Mouse (Mus musculus) neural tube, embryonic 15.5 days (tissue): ENCODE data around the gene Slc25a21. TPM values are rescaled to one million over a fixed set of nuclear protein-coding genes. Genes with fewer than 3 reads are reported as not detected.

Source experiments
- ATAC-seq: fragments of 200-750 bp; cut with Nextera tagmentation; 2 replicates; pipeline ENCODE4 v1.8.0; 2017; ENCODE audit warnings: mild to moderate bottlenecking, moderate TSS enrichment, moderate library complexity; ENCODE audit not compliant: low FRiP score
- H3K27ac ChIP-seq: fragments of 300-500 bp; sonication (generic); replicated peaks from 2 replicates; pipeline ENCODE4 v1.5.1; 2015; ENCODE audit warnings: mild to moderate bottlenecking, inconsistent platforms
- H3K27me3 ChIP-seq: fragments of 300-500 bp; sonication (generic); replicated peaks from 2 replicates; pipeline ENCODE4 v1.6.1; 2015; ENCODE audit warnings: inconsistent platforms
- H3K36me3 ChIP-seq: fragments of 300-500 bp; sonication (generic); 2 replicates; pipeline ENCODE4 v1.6.1; 2015; ENCODE audit warnings: inconsistent platforms
- H3K4me1 ChIP-seq: fragments of 300-500 bp; sonication (generic); 2 replicates; pipeline ENCODE4 v1.6.1; 2015; ENCODE audit warnings: inconsistent platforms
- H3K4me2 ChIP-seq: fragments of 300-500 bp; sonication (generic); 2 replicates; pipeline ENCODE4 v1.6.1; 2015; ENCODE audit warnings: inconsistent platforms, mild to moderate bottlenecking, moderate library complexity
- H3K4me3 ChIP-seq: fragments of 300-500 bp; sonication (generic); replicated peaks from 2 replicates; pipeline ENCODE4 v1.5.1; 2015; ENCODE audit warnings: mild to moderate bottlenecking, inconsistent platforms
- H3K9ac ChIP-seq: fragments of 300-500 bp; sonication (generic); replicated peaks from 2 replicates; pipeline ENCODE4 v1.6.1; 2015; ENCODE audit warnings: mild to moderate bottlenecking, inconsistent platforms
- H3K9me3 ChIP-seq: fragments of 300-500 bp; sonication (generic); replicated peaks from 2 replicates; pipeline ENCODE4 v1.6.1; 2016; ENCODE audit warnings: inconsistent platforms
- WGBS: fragments of 180-500 bp; shearing (Covaris S2); methylation state at CpG from one replicate; pipeline ENCODE4 v1.1.7; 2015; ENCODE audit warnings: mixed read lengths; 5-methylcytosine and 5-hydroxymethylcytosine counted together
- polyA plus RNA-seq: library from polyadenylated mRNA; unstranded; fragments of >200 nt; fragmentation: Nextera tagmentation; extraction: Ambion mirVana; gene quantifications from 2 replicates; pipeline ENCODE4 v1.2.1, GENCODE M21; 2015

The Slc25a21 gene
- polyA plus RNA-seq, 1 experiment from 2014 or later = 0.14 TPM

DNA sequence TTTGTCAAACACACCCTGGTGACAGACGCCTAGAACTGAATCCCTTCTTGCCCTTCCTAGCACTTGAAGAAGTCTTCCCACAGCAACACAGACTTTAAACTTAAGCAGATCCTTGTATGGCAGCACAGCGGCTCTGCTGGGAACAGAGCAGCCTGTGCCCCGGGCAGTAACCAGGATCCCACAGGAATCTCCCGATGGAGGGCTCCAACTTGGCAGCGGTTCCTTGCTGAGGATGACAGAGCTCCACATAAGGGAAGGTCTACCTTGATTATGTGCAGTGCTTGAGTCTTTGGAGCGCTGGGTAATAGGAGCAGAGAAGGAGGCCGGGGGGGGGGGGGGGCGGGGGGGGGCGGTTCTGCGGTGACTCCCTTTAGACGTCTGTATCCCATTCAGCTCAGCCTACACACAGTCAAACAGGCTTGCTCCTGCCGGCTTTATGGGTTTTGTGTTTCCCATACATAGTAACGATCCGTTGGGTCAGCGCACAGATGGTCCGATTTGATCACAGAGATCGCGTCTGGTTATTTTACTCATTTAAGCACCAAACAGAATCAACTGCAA, 215.1 kb downstream of the Slc25a21 start:
- 75% methylated on average over 15 of the region's 18 CpGs for WGBS
- Histone ChIP-seq H3K9ac (no peak overlapping the region), H3K4me3 (no peak overlapping the region), H3K27me3 (peaks cover 8% of the 10 kb centered on the region), H3K36me3 (no peaks in the 10 kb centered on the region), H3K9me3 (no peaks in the 10 kb centered on the region), H3K4me1 (no peaks in the 10 kb centered on the region), H3K4me2 (no peak overlapping the region), H3K27ac (no peak overlapping the region)
- no peak; the same call in 1 of the 2 replicates for ATAC-seq

GRCm38 (mm10) chr12:56975256-56975655, 222.0 kb downstream of the Slc25a21 start:
- Histone ChIP-seq H3K4me2 (no peak overlapping the region), H3K36me3 (no peaks in the 10 kb centered on the region), H3K4me1 (no peaks in the 10 kb centered on the region), H3K9me3 (no peaks in the 10 kb centered on the region), H3K9ac (no peak overlapping the region), H3K27me3 (no peaks in the 10 kb centered on the region), H3K4me3 (no peak overlapping the region), H3K27ac (no peak overlapping the region)
- ATAC-seq = no peak
- WGBS = 95% methylated on average over 6 of the region's 6 CpGs

GRCm38 (mm10) chr12:56963236-56963635, 234.0 kb downstream of the Slc25a21 start:
- H3K9me3 ChIP-seq = no peaks in the 10 kb centered on the region
- H3K4me2 ChIP-seq = no peak overlapping the region
- 78% methylated on average over 4 of the region's 4 CpGs for WGBS

GRCm38 (mm10) chr12:56959230-56960051, 237.8 kb downstream of the Slc25a21 start:
- ATAC-seq = no peak
- Histone ChIP-seq H3K4me1 (peaks cover 4% of the 10 kb centered on the region), H3K9me3 (no peaks in the 10 kb centered on the region), H3K4me3 (no peak overlapping the region), H3K36me3 (no peaks in the 10 kb centered on the region), H3K27ac (no peak overlapping the region), H3K4me2 (peak overlapping the region; percentile 29), H3K27me3 (no peaks in the 10 kb centered on the region), H3K9ac (no peak overlapping the region)
- WGBS = 20% methylated on average over 9 of the region's 9 CpGs

More at GRCm38 (mm10) chr12:56963236-56963635, 234.0 kb downstream of the Slc25a21 start:
- H3K9ac ChIP-seq = no peak overlapping the region
- H3K4me3 ChIP-seq = no peak overlapping the region
- H3K36me3 ChIP-seq = no peaks in the 10 kb centered on the region
- no peak overlapping the region for H3K27ac ChIP-seq
- peaks cover 4% of the 10 kb centered on the region for H3K4me1 ChIP-seq
- ATAC-seq = no peak
- H3K27me3 ChIP-seq = no peaks in the 10 kb centered on the region

GRCm38 (mm10) chr12:56958244-56958643, 239.0 kb downstream of the Slc25a21 start:
- Histone ChIP-seq H3K36me3 (no peaks in the 10 kb centered on the region), H3K4me3 (no peak overlapping the region), H3K4me2 (no peak overlapping the region), H3K27me3 (no peaks in the 10 kb centered on the region), H3K4me1 (peaks cover 4% of the 10 kb centered on the region), H3K27ac (no peak overlapping the region), H3K9ac (no peak overlapping the region), H3K9me3 (no peaks in the 10 kb centered on the region)
- 45% methylated on average over 11 of the region's 11 CpGs for WGBS
- no peak for ATAC-seq

- H3K4me3 ChIP-seq = no peak overlapping the region
- ATAC-seq = no peak
- no peaks in the 10 kb centered on the region for H3K9me3 ChIP-seq
- H3K27ac ChIP-seq = no peak overlapping the region
- no peak overlapping the region for H3K4me2 ChIP-seq
- WGBS = 25% methylated on average over 11 of the region's 11 CpGs
- H3K4me1 ChIP-seq = no peaks in the 10 kb centered on the region
- H3K36me3 ChIP-seq = no peaks in the 10 kb centered on the region
- H3K27me3 ChIP-seq = no peaks in the 10 kb centered on the region
- no peak overlapping the region for H3K9ac ChIP-seq
Measured at GRCm38 (mm10) chr12:56951749-56952657, 245.3 kb downstream of the Slc25a21 start.

GRCm38 (mm10) chr12:56944265-56944664, 253.0 kb downstream of the Slc25a21 start:
- Histone ChIP-seq H3K4me3 (no peak overlapping the region), H3K9ac (no peak overlapping the region), H3K27me3 (no peaks in the 10 kb centered on the region), H3K4me1 (no peaks in the 10 kb centered on the region), H3K9me3 (no peaks in the 10 kb centered on the region), H3K4me2 (no peak overlapping the region), H3K36me3 (no peaks in the 10 kb centered on the region), H3K27ac (no peak overlapping the region)
- no peak for ATAC-seq
- WGBS = 90% methylated on average over 1 of the region's 1 CpGs

- H3K4me3 ChIP-seq = no peak overlapping the region
- H3K27me3 ChIP-seq = no peaks in the 10 kb centered on the region
- no peaks in the 10 kb centered on the region for H3K4me1 ChIP-seq
- no peaks in the 10 kb centered on the region for H3K36me3 ChIP-seq
- no peak overlapping the region for H3K4me2 ChIP-seq
- no peak for ATAC-seq
- WGBS = 73% methylated on average over 3 of the region's 3 CpGs
- no peak overlapping the region for H3K27ac ChIP-seq
- H3K9ac ChIP-seq = no peak overlapping the region
- H3K9me3 ChIP-seq = no peaks in the 10 kb centered on the region
Measured at GRCm38 (mm10) chr12:56940861-56941260, 256.4 kb downstream of the Slc25a21 start.

GRCm38 (mm10) chr12:56918145-56918544, 279.1 kb downstream of the Slc25a21 start:
- 87% methylated on average over 6 of the region's 6 CpGs for WGBS
- no peak overlapping the region for H3K27ac ChIP-seq
- no peaks in the 10 kb centered on the region for H3K9me3 ChIP-seq
- no peak overlapping the region for H3K9ac ChIP-seq
- no peak overlapping the region for H3K4me3 ChIP-seq
- H3K36me3 ChIP-seq = no peaks in the 10 kb centered on the region
- ATAC-seq = no peak
- no peaks in the 10 kb centered on the region for H3K27me3 ChIP-seq
- no peaks in the 10 kb centered on the region for H3K4me1 ChIP-seq
- no peak overlapping the region for H3K4me2 ChIP-seq

- no peak overlapping the region for H3K27ac ChIP-seq
- H3K9me3 ChIP-seq = no peaks in the 10 kb centered on the region
- 84% methylated on average over 5 of the region's 5 CpGs for WGBS
- H3K4me2 ChIP-seq = no peak overlapping the region
- no peak overlapping the region for H3K9ac ChIP-seq
- H3K4me3 ChIP-seq = no peak overlapping the region
- no peaks in the 10 kb centered on the region for H3K36me3 ChIP-seq
- H3K27me3 ChIP-seq = no peaks in the 10 kb centered on the region
- no peaks in the 10 kb centered on the region for H3K4me1 ChIP-seq
- ATAC-seq = no peak
Measured at GRCm38 (mm10) chr12:56906476-56906875, 290.8 kb downstream of the Slc25a21 start.

DNA sequence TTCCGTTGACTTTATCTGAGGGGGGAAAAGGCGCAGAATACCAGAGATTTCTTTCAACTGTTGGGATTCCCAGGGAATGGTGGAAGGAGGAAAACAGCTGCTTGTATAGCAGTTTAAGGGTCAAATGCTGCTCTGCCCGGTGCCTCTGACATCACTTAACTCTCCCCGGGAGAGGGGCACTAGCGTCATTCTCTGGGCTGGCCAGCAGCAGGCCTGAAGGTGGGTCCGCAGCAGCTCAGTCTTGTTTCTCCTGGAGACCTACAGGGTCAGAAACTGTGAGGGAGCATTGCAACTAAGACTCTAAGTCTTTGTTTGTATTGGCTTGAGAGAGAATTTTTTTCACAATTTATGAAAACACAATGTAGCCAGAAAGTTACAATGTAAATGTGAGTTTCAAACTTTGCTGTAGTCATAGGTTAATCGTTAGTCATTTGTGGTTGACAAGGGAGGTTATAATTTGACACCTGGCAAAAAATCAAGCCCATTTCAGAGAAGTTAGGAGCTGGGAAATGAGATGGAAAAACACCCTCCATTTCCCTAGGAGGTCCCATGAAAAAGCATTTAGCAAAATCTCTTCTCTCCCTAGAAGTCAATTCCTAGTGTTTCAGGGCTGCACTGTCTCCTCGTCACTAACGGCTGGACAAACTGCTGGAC, 291.5 kb downstream of the Slc25a21 start:
- 40% methylated on average over 9 of the region's 9 CpGs for WGBS
- Histone ChIP-seq H3K9me3 (no peaks in the 10 kb centered on the region), H3K27ac (no peak overlapping the region), H3K4me1 (no peaks in the 10 kb centered on the region), H3K27me3 (no peaks in the 10 kb centered on the region), H3K4me2 (peak overlapping the region; percentile 19; the same call in 1 of the 2 replicates), H3K4me3 (no peak overlapping the region), H3K9ac (no peak overlapping the region), H3K36me3 (no peaks in the 10 kb centered on the region)
- ATAC-seq = no peak
